Mouse (Mus musculus) left cerebral cortex, adult 9 months (tissue): ENCODE measurements around the gene Aaed1.
A peak's percentile ranks its signal among the peaks of the same experiment; 100 is the strongest.
"Not testable (repeated sequence)": the region's sequence is repeated elsewhere in the genome, so short reads cannot be mapped to it uniquely, and the experiment has no call there.

ENCODE experiments used
- DNase-seq, 2 experiments: peaks; one replicate each; pipeline ENCODE4 v3.0.0; 2022; ENCODE audit warnings: low spot score in 2 of 2

The Aaed1 gene

DNA sequence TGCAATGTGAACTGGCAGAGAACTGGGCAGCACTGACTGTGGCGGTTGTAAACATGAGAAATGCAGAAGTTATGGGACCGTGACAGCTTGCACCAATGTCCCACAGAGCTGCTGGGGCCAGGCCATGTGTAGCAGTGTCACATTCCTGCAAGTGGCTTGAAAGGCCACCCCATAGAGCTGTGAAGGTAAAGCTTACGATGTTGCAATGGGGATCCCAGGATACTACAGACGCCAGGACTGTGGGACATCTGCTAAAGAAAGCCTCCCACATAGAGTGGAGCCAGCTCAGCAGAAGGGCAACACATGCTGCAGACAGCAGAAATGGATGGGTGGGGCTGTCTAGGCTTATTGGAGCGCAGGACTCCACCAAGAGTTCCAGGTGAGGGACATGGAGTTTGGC is 5.0 kb downstream of the Aaed1 start:
- no peak for DNase-seq

DNA sequence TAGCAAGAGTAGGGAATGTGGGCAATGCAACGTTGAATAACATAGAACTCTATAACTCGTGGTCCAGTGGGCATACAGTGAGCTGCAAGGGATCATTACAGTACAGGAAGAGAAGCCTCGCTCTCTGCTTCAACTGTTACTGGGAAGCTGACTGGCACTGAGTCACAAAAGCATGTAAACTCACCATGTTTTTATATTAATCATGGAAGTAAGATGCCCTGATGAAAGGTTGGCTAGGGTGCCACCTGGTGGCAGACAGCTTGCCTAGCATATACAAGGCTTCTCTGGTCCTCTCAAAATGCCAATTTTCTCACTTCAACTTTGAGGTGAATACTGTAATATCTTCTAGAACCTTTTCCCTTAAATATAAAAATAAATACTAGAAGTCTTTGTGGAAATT is 6.4 kb downstream of the Aaed1 start:
- peak in 1 of 2 experiments; percentile 40 for DNase-seq

DNA sequence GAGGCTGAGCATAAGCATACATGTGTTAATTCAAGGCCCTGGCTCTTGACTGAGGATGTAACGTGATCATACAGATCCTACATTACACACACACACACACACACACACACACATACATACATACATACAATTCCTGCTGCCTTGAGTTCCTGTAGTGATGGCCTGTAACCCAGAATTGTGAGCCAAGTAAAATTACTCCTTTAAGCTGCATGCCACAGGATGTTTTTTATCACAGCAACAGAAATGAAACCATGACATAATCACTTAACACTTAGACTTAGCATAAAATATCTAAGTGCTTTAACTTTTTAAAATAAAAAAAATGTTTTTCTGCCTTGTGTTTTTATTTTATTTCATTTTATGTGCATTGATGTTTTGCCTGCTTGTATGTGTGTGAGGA is 13.4 kb downstream of the Aaed1 start:
- no peak for DNase-seq

DNA sequence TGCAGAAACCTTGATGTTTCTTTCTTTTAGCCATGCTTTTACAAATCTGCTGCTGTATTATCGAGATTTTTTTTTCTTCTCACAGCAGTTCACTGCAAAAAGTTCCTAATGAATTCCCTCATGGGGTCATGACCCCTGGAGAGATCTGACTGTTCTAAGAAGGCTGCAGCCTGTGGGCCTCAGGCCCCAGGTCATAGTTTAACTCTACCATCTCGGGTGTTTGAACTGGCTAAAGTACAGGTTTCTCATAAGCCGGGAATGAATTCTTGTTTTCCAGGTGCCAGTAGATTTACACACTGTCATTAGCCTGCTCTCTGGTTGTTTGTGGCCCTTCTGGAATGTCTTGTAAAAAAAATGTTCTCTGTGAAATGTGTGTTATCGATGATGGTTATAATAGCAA is 25.7 kb downstream of the Aaed1 start:
- DNase-seq, result no peak

DNA sequence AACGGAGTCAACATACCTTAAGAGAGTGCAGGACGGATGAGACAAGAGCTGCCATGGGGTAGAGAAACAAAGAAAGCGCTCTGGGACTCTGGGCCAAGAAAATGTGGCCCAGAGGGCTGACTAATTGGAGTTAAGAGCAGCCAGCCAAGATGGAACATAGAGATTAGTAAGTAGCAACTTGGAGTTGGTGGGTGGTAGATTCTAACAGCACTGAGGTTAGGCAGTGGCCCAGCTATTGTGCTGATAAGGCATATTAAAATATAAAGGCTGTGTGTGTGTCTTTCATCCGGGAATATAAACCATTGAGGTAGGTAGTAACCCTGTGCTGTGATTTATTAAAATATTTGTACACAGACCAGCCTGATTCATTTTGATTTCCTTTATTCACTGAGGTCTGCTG is 26.2 kb downstream of the Aaed1 start:
- DNase-seq, result no peak

DNA sequence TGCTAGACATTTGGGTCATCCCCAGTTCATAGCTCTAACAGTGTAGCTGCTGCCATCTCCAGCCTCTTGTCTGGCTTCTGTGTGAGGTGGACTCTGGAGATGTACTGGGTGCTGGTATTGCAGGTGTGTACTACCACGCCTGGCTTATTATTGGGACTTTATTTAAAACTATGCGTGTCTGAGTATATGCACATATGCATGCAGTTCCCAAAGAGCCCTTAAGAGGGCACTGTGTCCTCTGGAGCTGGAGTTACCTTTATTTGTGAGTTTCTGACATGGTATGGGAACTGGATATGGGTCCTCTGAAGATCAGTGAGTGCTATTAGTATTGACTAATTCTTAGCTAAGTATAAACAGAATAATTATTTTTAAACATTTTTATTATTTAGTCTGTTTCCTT is 27.8 kb downstream of the Aaed1 start:
- DNase-seq, result no peak

DNA sequence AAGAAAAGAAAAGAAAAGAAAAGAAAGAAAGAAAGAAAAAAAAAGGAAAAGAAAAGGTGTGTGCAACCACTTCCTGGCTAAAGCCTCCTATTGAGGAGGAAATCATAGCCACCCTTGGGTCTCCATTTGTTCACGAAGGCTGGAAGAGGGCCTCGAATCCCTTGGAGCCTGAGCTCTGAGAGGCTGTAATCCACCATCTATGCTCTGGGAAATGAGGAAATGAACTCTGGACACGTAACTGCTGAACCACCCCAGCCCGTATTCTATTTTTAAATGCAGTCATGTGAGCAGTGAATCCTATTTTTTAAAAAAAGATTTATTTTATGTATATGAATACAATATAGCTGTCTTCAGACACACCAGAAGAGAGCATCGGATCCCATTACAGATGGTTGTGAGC is 31.6 kb downstream of the Aaed1 start:
- no peak for DNase-seq

DNA sequence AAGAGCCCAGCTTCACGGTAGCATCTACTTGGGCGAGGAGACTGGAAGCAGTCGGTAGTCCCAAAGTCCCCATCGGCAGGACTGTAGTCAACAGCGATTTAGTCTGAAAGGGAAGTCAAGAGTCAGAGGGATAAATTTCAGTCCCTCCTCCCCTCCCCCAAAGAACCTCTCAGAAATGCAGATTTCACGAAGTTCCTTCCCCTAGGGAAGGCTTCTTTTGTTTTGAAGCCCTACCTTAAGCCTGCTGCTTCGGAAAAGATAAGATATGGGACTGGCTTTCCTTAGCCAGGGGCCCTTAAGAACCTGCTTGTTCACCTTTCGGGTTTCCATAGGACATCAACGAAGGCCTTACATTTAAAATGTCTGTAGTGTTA is 36.8 kb downstream of the Aaed1 start:
- no peak for DNase-seq

DNA sequence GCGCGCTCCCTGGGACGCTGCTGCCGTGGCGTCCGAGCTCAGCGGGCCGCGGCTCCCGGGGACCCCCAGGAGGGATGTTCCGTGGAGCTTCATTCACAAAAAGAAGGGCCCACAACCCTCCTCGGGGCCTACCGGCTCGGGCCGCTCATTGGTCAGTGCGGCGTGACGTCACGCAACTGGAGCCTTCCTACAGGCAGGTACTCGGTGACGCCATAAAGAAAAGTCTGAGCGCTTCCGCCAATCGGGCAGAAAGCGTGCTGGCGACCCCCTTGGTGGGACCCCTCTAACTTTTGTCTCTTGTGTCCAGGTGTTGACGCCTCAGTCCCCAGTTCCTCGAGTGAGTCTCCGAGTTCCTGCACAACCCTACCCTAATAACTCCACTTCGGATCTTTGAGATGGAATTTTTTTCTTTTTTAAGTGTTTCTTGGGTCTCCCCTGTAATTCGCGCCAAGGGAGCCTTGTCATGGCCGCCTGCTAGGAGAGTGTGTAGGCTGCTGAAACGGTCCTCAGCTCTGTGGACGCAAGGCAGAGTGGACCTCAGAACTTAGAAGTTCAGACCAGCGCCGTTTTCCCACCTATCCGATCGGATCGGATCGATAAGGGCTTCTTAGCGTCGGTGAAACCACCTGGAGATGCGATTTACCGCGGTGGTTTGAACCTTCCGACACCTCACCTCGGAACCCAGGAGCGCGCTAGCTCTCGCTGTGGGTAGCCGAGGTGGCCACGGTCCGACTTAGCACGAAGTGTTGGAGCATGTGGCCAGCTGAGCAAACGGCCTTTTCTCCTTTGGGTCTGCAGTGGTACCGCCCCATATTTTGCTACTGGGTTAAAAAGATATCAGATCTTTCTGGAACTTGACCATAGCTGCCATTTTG is 37.4 kb downstream of the Aaed1 start, which contains the start of gene Cdc14b:
Cdc14b (minus strand) TSS at position 412 of the 875 bp plus-strand sequence.
- peak; percentile 22 to 60 for DNase-seq

DNA sequence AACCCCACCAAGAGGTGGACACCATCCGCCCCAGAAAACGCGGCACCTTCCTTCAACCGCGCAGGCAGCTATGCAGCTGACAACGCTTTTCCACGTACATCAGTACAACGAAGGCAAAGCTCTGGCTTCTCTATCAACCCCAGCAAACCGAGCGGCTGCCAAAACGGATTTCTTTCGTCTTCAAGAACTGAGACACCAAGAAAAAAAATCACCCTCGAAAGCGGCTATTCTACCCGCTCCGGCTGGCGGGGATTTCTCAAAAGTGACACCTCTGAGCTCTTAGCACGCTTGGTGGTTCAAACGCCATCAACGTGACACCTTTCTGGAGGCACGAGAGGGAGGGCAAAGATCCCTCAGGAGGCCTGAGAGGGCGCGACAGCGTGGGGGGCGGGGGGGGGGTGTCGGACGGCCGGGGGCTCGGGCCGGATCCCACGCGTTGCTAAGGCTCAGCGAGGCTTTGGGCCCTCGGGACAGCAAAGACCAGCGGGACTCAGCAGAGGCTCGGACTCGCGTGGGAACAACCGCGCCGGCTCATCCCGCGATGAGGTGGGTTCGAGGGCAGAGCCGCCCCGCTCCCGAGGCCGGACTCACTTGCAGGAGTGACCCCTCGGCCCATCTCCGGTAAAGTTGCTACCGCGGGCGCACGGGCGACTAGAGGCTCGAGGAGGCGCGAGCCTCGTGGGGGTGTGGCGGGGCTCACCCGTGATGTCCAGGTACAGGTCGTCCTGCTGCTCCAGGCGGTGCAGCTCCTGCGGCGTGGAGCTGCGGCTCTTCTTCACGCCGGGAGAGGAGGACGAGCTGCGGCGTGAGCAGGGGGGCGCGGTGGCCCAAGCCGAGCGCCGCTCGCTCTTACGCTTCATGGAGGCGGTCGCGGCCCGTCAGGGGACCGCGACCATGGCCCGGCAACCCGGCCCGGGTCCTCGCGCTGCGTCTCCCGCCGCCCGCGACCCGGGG is 38.3 kb downstream of the Aaed1 start:
- peak in 1 of 2 experiments; percentile 24 for DNase-seq

DNA sequence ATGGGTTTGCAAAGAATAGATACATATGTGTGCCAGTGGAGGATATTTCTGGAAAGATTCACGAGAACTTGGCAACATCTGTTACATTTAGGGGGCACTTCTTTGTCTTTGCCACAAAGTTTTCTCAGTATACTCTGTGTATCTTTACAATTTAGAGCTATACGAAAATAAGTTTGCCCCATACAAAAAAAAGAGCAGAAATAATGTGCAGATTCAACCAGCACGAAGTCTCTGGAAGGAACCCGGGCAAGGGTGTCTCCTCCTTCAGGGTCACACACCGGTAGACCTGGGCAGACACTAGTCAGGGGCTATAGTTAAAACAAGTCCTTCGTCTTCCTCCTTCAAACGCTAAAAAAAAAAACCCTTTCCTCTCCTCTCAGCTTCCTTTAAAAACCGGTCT is 39.2 kb downstream of the Aaed1 start:
- DNase-seq, result no peak

DNA sequence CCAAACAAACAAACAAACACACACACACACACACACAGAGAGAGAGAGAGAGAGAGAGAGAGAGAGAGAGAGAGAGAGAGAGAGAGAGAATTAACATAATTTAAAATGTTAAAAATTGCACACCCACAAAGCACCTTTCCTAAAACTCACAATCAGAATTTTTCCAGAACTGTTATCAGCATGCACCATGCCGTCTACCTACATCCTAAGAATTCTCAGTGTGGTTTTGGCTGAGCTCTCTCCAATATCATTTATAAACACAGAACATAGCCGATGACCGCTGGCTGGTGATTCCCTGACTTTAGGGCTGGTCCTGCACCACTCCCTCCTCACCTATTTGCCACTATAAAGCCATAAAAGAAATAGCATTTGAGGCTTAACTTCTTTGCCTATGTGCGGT is 44.1 kb downstream of the Aaed1 start:
- DNase-seq, result no peak

DNA sequence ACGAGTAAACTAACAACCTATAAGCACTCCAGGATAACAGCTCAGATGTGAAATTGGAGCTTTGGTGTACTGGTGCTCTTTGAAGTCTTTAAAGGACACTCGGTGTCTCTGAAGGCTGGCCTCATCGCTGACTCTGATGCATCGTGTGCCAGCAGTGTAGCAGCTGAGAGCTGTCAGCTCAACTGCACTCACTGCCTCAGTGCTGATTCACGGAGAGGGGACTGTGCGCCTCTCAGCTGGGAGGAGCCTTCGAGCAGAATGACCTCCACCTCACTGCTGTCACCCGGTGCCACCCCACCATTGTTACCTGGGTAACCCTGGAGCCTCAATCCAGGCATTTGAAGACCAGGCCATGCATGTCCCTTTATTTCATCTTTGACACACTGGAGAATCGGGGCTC is 45.4 kb downstream of the Aaed1 start:
- DNase-seq, result no peak

DNA sequence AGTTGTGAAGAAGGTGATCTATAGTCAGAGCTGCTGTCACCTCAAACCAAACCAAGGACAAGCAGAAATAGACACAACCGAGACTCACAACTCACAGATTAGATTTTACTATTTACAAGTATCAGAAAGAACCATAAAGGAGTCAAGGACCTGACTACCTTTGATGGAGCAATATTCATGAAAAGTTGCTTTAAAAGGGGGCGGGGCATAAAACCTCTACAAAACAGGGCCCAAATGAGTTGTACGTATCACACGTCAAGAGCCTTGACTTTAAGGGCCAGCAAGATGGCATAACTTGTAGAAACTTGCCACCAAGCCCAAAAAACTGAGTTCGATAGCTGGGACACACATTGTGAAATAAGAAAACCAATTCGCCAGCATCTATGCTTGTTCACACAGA is 47.9 kb downstream of the Aaed1 start:
- DNase-seq, result no peak

DNA sequence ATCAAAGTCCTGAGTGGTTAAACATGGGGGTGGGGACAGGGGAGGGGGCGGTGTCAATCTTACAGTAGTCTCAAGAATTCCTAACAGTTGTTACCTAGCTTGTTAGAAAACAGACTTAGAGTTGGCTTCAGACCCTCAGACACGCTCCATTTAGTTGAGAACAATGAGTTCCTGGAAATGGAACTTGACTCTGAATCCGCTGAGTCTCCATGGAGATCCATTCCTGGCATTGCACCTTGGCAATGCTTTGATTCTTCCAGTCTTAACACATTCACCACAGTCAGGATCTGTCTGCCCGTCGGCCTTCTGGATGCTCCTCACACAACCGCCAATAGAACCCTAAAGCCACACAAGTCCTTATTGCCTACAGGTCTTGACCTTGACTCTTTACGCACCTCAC is 52.6 kb downstream of the Aaed1 start:
- DNase-seq, result peak in 1 of 2 experiments; percentile 38

DNA sequence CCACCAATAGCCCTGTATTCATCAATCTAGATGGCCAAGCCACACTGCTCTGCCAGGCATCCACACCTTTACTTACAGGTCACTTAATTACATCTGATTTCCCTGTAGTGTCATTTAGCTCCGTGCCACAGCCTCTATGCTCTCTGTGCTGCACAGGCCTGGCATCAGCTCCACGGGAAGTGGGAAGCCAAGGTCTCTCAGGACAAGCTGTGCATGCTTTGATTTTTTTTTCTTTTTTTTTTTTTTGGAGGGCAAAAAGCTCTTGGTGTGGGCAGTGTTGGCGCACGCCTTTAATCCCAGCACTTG is 54.0 kb downstream of the Aaed1 start:
- no peak for DNase-seq

DNA sequence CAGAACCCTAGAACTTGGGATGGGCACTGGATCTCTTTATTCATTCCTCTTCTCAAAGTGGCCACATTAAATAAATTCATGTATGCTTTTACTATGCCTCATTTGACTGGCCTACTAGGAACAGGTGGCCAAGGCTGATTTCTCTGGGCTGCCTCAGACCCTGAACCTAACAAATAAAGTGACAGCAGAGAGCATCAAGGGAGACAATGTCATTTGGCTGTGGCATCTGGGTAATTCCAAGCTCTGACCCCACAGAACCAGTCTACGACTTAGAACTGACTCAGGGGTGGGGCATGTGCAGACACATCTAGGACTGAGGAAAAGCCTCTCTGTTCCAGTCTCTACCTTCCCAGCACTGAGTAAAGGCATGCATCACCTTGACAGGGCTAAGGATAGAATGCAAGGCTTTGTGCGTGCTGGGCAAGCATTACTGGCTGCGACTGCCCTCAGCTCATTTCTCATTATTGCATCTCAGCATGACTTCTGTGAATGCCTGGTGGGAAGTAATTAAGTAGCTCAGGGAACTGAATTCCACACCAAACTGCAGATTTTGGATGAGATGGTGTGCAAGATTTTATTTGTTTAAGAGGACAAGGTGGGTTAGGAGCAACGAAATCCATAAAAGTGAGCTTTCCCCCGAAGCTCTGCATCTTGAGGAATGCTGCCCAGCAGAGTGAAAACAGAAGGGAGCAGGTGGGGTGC is 54.5 kb downstream of the Aaed1 start:
- DNase-seq, result no peak

DNA sequence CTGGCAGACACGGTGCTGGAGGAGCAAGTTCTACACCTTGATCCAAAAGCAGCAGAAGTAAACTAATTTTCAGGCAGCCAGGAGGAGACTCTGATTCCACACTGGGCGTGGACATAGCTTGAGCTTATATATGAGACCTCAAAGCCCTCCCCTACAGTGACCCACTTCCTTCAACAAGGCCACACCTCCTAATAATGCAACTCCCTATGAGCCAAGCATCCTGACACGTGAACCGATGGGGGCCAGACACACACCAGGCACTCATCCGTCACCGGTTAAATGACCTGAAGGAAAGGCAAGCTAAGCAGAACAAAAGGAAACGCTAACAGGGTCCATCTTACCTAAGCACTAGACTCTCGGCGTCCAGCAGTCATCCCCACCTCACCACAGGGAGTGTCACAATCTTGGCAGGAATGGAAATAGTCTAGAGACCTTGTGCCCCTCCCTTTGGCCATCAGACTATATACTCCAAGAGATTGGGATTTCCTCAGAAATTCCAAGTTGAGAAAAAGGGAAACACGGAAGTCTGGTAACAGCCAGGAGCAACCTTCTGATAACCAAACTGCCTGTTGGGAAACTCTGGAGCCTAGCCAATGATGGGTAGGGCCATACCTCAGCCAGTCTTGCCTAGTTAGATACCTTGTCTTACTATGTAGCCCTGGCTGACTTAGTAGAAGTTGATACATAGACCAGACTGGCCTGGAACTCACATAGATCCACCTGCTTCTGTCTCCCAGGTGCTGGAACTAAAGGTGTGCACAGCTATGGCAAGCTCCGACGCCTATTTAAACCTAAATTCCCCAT is 55.3 kb downstream of the Aaed1 start:
- DNase-seq, result no peak

DNA sequence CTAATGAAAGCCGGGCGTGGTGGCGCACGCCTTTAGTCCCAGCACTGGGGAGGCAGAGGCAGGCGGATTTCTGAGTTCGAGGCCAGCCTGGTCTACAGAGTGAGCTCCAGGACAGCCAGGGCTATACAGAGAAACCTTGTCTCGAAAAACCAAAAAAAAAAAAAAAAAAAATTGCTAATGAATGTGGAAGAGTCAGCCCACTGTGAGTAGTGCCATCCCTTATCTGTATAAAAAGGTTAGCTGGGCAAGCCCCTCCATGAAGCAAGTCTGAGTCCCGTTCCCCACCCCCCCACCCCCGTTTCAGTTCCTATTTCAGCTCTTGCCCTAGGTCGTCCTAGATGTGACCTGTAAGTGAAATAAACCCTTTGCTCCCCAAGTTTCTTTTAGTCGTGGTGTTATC is 58.3 kb downstream of the Aaed1 start:
- not testable (repeated sequence) for DNase-seq

DNA sequence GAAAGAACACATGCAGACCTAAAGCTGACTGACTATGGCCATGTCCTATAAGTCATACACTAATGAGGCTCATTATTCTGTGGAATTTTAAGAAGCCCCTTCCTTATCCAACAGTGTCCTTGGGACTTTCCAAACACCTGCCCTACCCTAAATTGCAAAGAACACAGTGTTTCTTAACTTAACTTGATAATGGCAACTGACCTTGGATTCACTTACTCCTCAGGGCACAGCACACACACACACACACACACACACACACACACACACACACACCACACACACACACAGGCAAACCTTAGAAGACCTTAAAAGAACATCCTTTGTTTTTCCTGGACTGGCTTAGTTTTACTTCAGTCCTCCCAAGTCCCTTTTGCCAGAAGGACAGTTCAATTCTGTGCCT is 58.8 kb downstream of the Aaed1 start:
- no peak for DNase-seq

DNA sequence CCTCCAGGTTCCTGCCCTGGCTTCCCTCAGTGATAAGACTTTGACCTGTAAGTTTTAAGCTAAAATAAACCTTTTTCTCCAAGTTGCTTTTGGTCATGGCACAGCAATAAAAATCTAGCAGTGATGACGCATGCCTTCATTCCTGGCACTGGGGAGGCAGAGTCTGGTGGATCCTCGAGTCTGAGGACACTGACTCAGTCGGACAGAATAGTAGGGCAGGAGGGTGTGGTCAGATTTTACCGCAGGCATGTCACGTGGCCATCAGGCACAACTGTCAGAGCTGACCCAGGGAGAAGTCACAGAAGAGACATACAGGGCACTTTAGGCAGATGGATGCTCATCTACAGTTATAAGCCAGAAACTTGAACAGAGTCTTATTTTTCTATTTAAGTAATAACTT is 60.4 kb downstream of the Aaed1 start:
- DNase-seq, result no peak
